Mouse (Mus musculus) MEL (cell line): ENCODE measurements around the gene Hs6st3. TPM values are rescaled to one million over a fixed set of nuclear protein-coding genes. Genes with fewer than 3 reads are reported as not detected.

Experiments used
- DNase-seq: peaks from one replicate; pipeline ENCODE4 v3.0.0; 2011; ENCODE audit warnings: low read depth, low spot score
- H3K27ac ChIP-seq: 2 replicates; pipeline ENCODE4 v1.5.1; 2012; ENCODE audit warnings: low read depth, mild to moderate bottlenecking, control low read depth, low read length, moderate library complexity; ENCODE audit not compliant: control insufficient read depth
- H3K27me3 ChIP-seq, 2 experiments: fragments of 150-350 bp in 1 of 2; sonication (generic) in 1 of 2; 2 replicates each; pipeline ENCODE4 v1.6.1; 2012; ENCODE audit warnings: low read length in 2 of 2, mild to moderate bottlenecking in 2 of 2, improper control_type of control experiment in 1 of 2, moderate library complexity in 1 of 2; ENCODE audit not compliant: insufficient read depth in 2 of 2, control insufficient read depth in 1 of 2
- H3K36me3 ChIP-seq, 2 experiments: 2 replicates each; pipeline ENCODE4 v1.6.1; 2012 to 2014; ENCODE audit warnings: low read length in 2 of 2, improper control_type of control experiment in 1 of 2, inconsistent platforms in 1 of 2, mild to moderate bottlenecking in 1 of 2; ENCODE audit not compliant: insufficient read depth in 2 of 2, control insufficient read depth in 1 of 2
- H3K4me1 ChIP-seq, 2 experiments: fragments of 150-350 bp in 1 of 2; sonication (generic) in 1 of 2; 2 replicates each; pipeline ENCODE4 v1.6.1; 2012; ENCODE audit warnings: low read length in 2 of 2, improper control_type of control experiment in 1 of 2, mild to moderate bottlenecking in 1 of 2; ENCODE audit not compliant: insufficient read depth in 2 of 2, control insufficient read depth in 1 of 2
- H3K4me3 ChIP-seq, 2 experiments: fragments of 150-350 bp in 1 of 2; sonication (generic) in 1 of 2; 2 replicates each; pipeline ENCODE4 v1.5.1; 2012; ENCODE audit warnings: low read depth in 2 of 2, low read length in 2 of 2, mild to moderate bottlenecking in 2 of 2, moderate library complexity in 2 of 2, control low read depth in 1 of 2, improper control_type of control experiment in 1 of 2; ENCODE audit not compliant: control insufficient read depth in 1 of 2, insufficient read depth in 1 of 2
- H3K79me2 ChIP-seq: 2 replicates; pipeline ENCODE4 v1.6.1; 2012; ENCODE audit warnings: mild to moderate bottlenecking, low read length, moderate library complexity; ENCODE audit not compliant: control insufficient read depth, poor library complexity, insufficient read depth
- H3K9ac ChIP-seq: 2 replicates; pipeline ENCODE4 v1.6.1; 2012; ENCODE audit warnings: low read depth, mild to moderate bottlenecking, control low read depth, low read length, moderate library complexity; ENCODE audit not compliant: control insufficient read depth, poor library complexity, severe bottlenecking
- H3K9me3 ChIP-seq: fragments of 150-350 bp; sonication (generic); replicated peaks from 2 replicates; pipeline ENCODE4 v1.6.1; 2012; ENCODE audit warnings: mild to moderate bottlenecking, low read length, improper control_type of control experiment, moderate library complexity; ENCODE audit not compliant: insufficient read depth
- BHLHE40 ChIP-seq: IDR thresholded peaks from 2 replicates; pipeline ENCODE4 v1.6.1; 2012; ENCODE audit warnings: low read depth, mild to moderate bottlenecking, inconsistent platforms, low read length, improper control_type of control experiment, borderline replicate concordance
- CHD2 ChIP-seq: IDR thresholded peaks from 2 replicates; pipeline ENCODE4 v1.6.1; 2011; ENCODE audit warnings: low read length, improper control_type of control experiment
- CTCF ChIP-seq, 3 experiments: IDR thresholded peaks in 2 of 3; conservative IDR thresholded peaks in 1 of 3; 2 replicates each; pipeline ENCODE4 v1.5.1; 2011 to 2012; ENCODE audit warnings: low read length in 3 of 3, low read depth in 2 of 3, mild to moderate bottlenecking in 2 of 3, improper control_type of control experiment in 1 of 3, inconsistent platforms in 1 of 3, mixed read lengths in 1 of 3, moderate library complexity in 1 of 3; ENCODE audit not compliant: control insufficient read depth in 1 of 3, insufficient read depth in 1 of 3, poor library complexity in 1 of 3, severe bottlenecking in 1 of 3
- ELF1 ChIP-seq: IDR thresholded peaks from 2 replicates; pipeline ENCODE4 v1.6.1; 2014; ENCODE audit warnings: low read depth, mild to moderate bottlenecking, inconsistent platforms, low read length, improper control_type of control experiment, moderate library complexity
- EP300 ChIP-seq, 2 experiments: IDR thresholded peaks; 2 replicates each; pipeline ENCODE4 v1.6.1; 2011; ENCODE audit warnings: improper control_type of control experiment in 2 of 2, low read length in 2 of 2, low read depth in 1 of 2, mild to moderate bottlenecking in 1 of 2
- HCFC1 ChIP-seq: IDR thresholded peaks from 2 replicates; pipeline ENCODE4 v1.6.1; 2012; ENCODE audit warnings: low read depth, mild to moderate bottlenecking, inconsistent platforms, low read length, improper control_type of control experiment, moderate library complexity
- JUND ChIP-seq: IDR thresholded peaks from 2 replicates; pipeline ENCODE4 v1.6.1; 2011; ENCODE audit warnings: low read depth, mild to moderate bottlenecking, improper control_type of control experiment, low read length
- KAT2A ChIP-seq: conservative IDR thresholded peaks from 2 replicates; pipeline ENCODE4 v1.6.1; 2012; ENCODE audit warnings: low read depth, low read length, improper control_type of control experiment, inconsistent platforms
- MAZ ChIP-seq: IDR thresholded peaks from 2 replicates; pipeline ENCODE4 v1.6.1; 2012; ENCODE audit warnings: low read depth, mild to moderate bottlenecking, inconsistent platforms, low read length, improper control_type of control experiment
- MEF2A ChIP-seq: IDR thresholded peaks from 2 replicates; pipeline ENCODE4 v1.6.1; 2014; ENCODE audit warnings: low read depth, mild to moderate bottlenecking, inconsistent platforms, low read length, improper control_type of control experiment; ENCODE audit not compliant: poor library complexity, insufficient replicate concordance, severe bottlenecking; ENCODE audit errors: extremely low read depth
- POLR2AphosphoS2 ChIP-seq: IDR thresholded peaks from 2 replicates; pipeline ENCODE4 v1.6.1; 2011; ENCODE audit warnings: low read length, improper control_type of control experiment
- RAD21 ChIP-seq: IDR thresholded peaks from 2 replicates; pipeline ENCODE4 v1.6.1; 2011; ENCODE audit warnings: mild to moderate bottlenecking, low read depth, low read length, improper control_type of control experiment
- SIN3A ChIP-seq: IDR thresholded peaks from 2 replicates; pipeline ENCODE4 v1.6.1; 2012; ENCODE audit warnings: low read length, improper control_type of control experiment, inconsistent platforms
- TBP ChIP-seq: IDR thresholded peaks from 2 replicates; pipeline ENCODE4 v1.8.0; 2011; ENCODE audit warnings: low read depth, low read length, improper control_type of control experiment
- TCF12 ChIP-seq: IDR thresholded peaks from 2 replicates; pipeline ENCODE4 v1.6.1; 2014; ENCODE audit warnings: low read depth, mild to moderate bottlenecking, inconsistent platforms, low read length, improper control_type of control experiment, moderate library complexity
- USF1 ChIP-seq: IDR thresholded peaks from 2 replicates; pipeline ENCODE4 v1.6.1; 2014; ENCODE audit warnings: low read depth, mild to moderate bottlenecking, inconsistent platforms, low read length, improper control_type of control experiment, moderate library complexity
- USF2 ChIP-seq, 2 experiments: IDR thresholded peaks; 2 replicates each; pipeline ENCODE4 v1.6.1; 2011 to 2012; ENCODE audit warnings: improper control_type of control experiment in 2 of 2, low read length in 2 of 2, borderline replicate concordance in 1 of 2, inconsistent platforms in 1 of 2, low read depth in 1 of 2, mild to moderate bottlenecking in 1 of 2; ENCODE audit not compliant: insufficient read depth in 1 of 2
- ZC3H11A ChIP-seq: IDR thresholded peaks from 2 replicates; pipeline ENCODE4 v1.6.1; 2012; ENCODE audit warnings: low read depth, mild to moderate bottlenecking, inconsistent platforms, low read length, improper control_type of control experiment
- ZMIZ1 ChIP-seq: IDR thresholded peaks from 2 replicates; pipeline ENCODE4 v1.6.1; 2012; ENCODE audit warnings: low read depth, mild to moderate bottlenecking, inconsistent platforms, low read length, improper control_type of control experiment, moderate library complexity
- ZNF384 ChIP-seq: IDR thresholded peaks from 2 replicates; pipeline ENCODE4 v1.6.1; 2012; ENCODE audit warnings: low read depth, mild to moderate bottlenecking, inconsistent platforms, low read length, improper control_type of control experiment
- polyA plus RNA-seq, 2 experiments: library from polyadenylated mRNA; stranded (reverse) in 1 of 2; unstranded in 1 of 2; fragments of >175 nt in 1 of 2; fragments of >200 nt in 1 of 2; gene quantifications; 2 replicates each; pipeline versions ENCODE4 v1.2.1 to v1.2.4; 2012; ENCODE audit warnings: low replicate concordance in 2 of 2, low read depth in 1 of 2; ENCODE audit not compliant: insufficient read length in 2 of 2, insufficient read depth in 1 of 2, missing spikeins in 1 of 2
- total RNA-seq: library from RNA; depleted of rRNA; stranded (reverse); fragments of 300-350 nt; gene quantifications from 2 replicates; pipeline ENCODE4 v1.2.3, GENCODE M21; 2012; rRNA removed

Gene Hs6st3
- not detected in 2 replicates for total RNA-seq
- not detected for polyA plus RNA-seq

- Histone ChIP-seq H3K79me2 (no peaks in the 10 kb centered on the region), H3K9me3 (no peaks in the 10 kb centered on the region), H3K4me3 (no peak within 1 kb of the TSS), H3K27ac (no peak within 1 kb of the TSS), H3K27me3 (no peaks in the 10 kb centered on the region), H3K4me1 (no peaks in the 10 kb centered on the region), H3K9ac (no peak within 1 kb of the TSS), H3K36me3 (no peaks in the 10 kb centered on the region)
- no peak for TF ChIP-seq ZC3H11A
- no peak for TF ChIP-seq USF1
- no peak for TF ChIP-seq CHD2
- TF ChIP-seq USF2 (IDR thresholded peaks at IDR 0.05; ENCODE audit: borderline replicate concordance in 1 of 2, insufficient read depth in 1 of 2, low read depth in 1 of 2, low read length in 2 of 2), result no peak
- no peak for TF ChIP-seq TBP
- TF ChIP-seq MEF2A, result no peak
- TF ChIP-seq ZMIZ1, result no peak
- TF ChIP-seq ZNF384, result no peak
- no peak for TF ChIP-seq SIN3A
- no peak for TF ChIP-seq JUND
- TF ChIP-seq ELF1, result no peak
- no peak for TF ChIP-seq BHLHE40
- no peak for TF ChIP-seq CTCF (IDR thresholded peaks at IDR 0.05 in 2 of 3, conservative IDR thresholded peaks at IDR 0.05 in 1 of 3; ENCODE audit: control insufficient read depth in 1 of 3, insufficient read depth in 1 of 3, low read depth in 2 of 3, low read length in 3 of 3, poor library complexity in 1 of 3, severe bottlenecking in 1 of 3)
- no peak for DNase-seq
These were observed at the start of gene Hs6st3 for GRCm38 (mm10) chr14:119137906-119138785. TSS of gene Hs6st3 (plus strand) at chr14:119138341.

GRCm38 (mm10) chr14:119098851-119099569 lies 39.1 kb upstream of the Hs6st3 start, which contains the start of gene Uggt2:
TSS of gene Uggt2 (minus strand) at chr14:119099430.
- Histone ChIP-seq H3K9me3 (no peaks in the 10 kb centered on the region), H3K36me3 (no peaks in the 10 kb centered on the region), H3K79me2 (no peaks in the 10 kb centered on the region)
- no peak for TF ChIP-seq CTCF (IDR thresholded peaks at IDR 0.05 in 2 of 3, conservative IDR thresholded peaks at IDR 0.05 in 1 of 3; ENCODE audit: control insufficient read depth in 1 of 3, insufficient read depth in 1 of 3, low read depth in 2 of 3, low read length in 3 of 3, poor library complexity in 1 of 3, severe bottlenecking in 1 of 3)
- TF ChIP-seq POLR2AphosphoS2, result no peak
- TF ChIP-seq EP300 (IDR thresholded peaks at IDR 0.05; ENCODE audit: low read depth in 1 of 2, low read length in 2 of 2), result no peak
- no peak for TF ChIP-seq MEF2A
- TF ChIP-seq MAZ, result no peak
- no peak for TF ChIP-seq ZC3H11A
- TF ChIP-seq RAD21, result no peak
- no peak for TF ChIP-seq HCFC1
- TF ChIP-seq KAT2A, result no peak
- no peak for TF ChIP-seq TCF12
- TF ChIP-seq, all 39 proteins: peak for 0
- DNase-seq, result no peak
- H3K27ac ChIP-seq, result no peak within 1 kb of the TSS
- H3K4me3 ChIP-seq, result no peak within 1 kb of the TSS
- no peaks in the 10 kb centered on the region for H3K27me3 ChIP-seq
- no peaks in the 10 kb centered on the region for H3K4me1 ChIP-seq
- no peak within 1 kb of the TSS for H3K9ac ChIP-seq
